Mouse (Mus musculus) lung, embryonic 14.5 days (tissue): ENCODE results near the gene Gm5134. TPM values are rescaled to one million over a fixed set of nuclear protein-coding genes. Genes with fewer than 3 reads are reported as not detected.

ENCODE experiments used
- ATAC-seq: fragments of 200-750 bp; cut with Nextera tagmentation; 2 replicates; pipeline ENCODE4 v1.8.0; 2017; ENCODE audit warnings: mild to moderate bottlenecking, moderate TSS enrichment, moderate library complexity; ENCODE audit not compliant: insufficient read depth
- DNase-seq: peaks from one replicate; pipeline ENCODE4 v3.0.0-alpha.2; 2015
- H3K27ac ChIP-seq: fragments of 300-500 bp; sonication (generic); 2 replicates; pipeline ENCODE4 v1.5.1; 2014; ENCODE audit warnings: low read depth, mild to moderate bottlenecking, moderate library complexity
- H3K27me3 ChIP-seq: fragments of 300-500 bp; sonication (generic); 2 replicates; pipeline ENCODE4 v1.6.1; 2014; ENCODE audit warnings: low read length, control low read depth; ENCODE audit not compliant: insufficient read depth
- H3K36me3 ChIP-seq: fragments of 300-500 bp; sonication (generic); 2 replicates; pipeline ENCODE4 v1.6.1; 2014; ENCODE audit warnings: control low read depth; ENCODE audit not compliant: insufficient read depth
- H3K4me1 ChIP-seq: fragments of 300-500 bp; sonication (generic); 2 replicates; pipeline ENCODE4 v1.6.1; 2014; ENCODE audit warnings: antibody characterized with exemption, control low read depth; ENCODE audit not compliant: insufficient read depth
- H3K4me2 ChIP-seq: fragments of 300-500 bp; sonication (generic); 2 replicates; pipeline ENCODE4 v1.6.1; 2014; ENCODE audit warnings: mild to moderate bottlenecking
- H3K4me3 ChIP-seq: fragments of 300-500 bp; sonication (generic); 2 replicates; pipeline ENCODE4 v1.5.1; 2014; ENCODE audit warnings: low read depth, low read length
- H3K9ac ChIP-seq: fragments of 300-500 bp; sonication (generic); 2 replicates; pipeline ENCODE4 v1.6.1; 2014
- H3K9me3 ChIP-seq: fragments of 300-500 bp; sonication (generic); 2 replicates; pipeline ENCODE4 v1.6.1; 2016; ENCODE audit warnings: low read depth, low read length, control low read depth
- CTCF ChIP-seq: IDR thresholded peaks from 2 replicates; pipeline ENCODE4 v1.5.1; 2016; ENCODE audit warnings: antibody characterized with exemption, low read depth
- WGBS: fragments of 180-500 bp; shearing (Covaris S2); extraction: QIAGEN DNeasy Blood & Tissue Kit; methylation state at CpG from one replicate; pipeline ENCODE4 v1.1.7; 2014; 5-methylcytosine and 5-hydroxymethylcytosine counted together
- polyA plus RNA-seq: library from polyadenylated mRNA; unstranded; fragments of >200 nt; fragmentation: Nextera tagmentation; extraction: Ambion mirVana; gene quantifications from 2 replicates; pipeline ENCODE4 v1.2.1, GENCODE M21; 2014

Gm5134 gene
- polyA plus RNA-seq, 1 experiment from 2014 or later, result 0.14 TPM

- Histone ChIP-seq H3K27me3 (no peaks in the 10 kb centered on the region), H3K36me3 (no peaks in the 10 kb centered on the region), H3K4me3 (no peak overlapping the region), H3K9me3 (no peaks in the 10 kb centered on the region), H3K4me2 (no peak overlapping the region), H3K4me1 (0 out of 2 replicates have a peak, but pooled peaks cover 4% of the 10 kb centered on the region), H3K27ac (no peak overlapping the region), H3K9ac (no peak overlapping the region)
- no peak for TF ChIP-seq CTCF
- ATAC-seq (no peak), DNase-seq (no peak)
- WGBS, result 70% methylated on average over 5 of the region's 5 CpGs
Observed at GRCm38 (mm10) chr10:76029276-76029675, 75.0 kb downstream of the Gm5134 start.

GRCm38 (mm10) chr10:76030496-76030895, 76.2 kb downstream of the Gm5134 start:
- Histone ChIP-seq H3K4me2 (no peak overlapping the region), H3K4me1 (0 out of 2 replicates have a peak, but pooled peaks cover 4% of the 10 kb centered on the region), H3K27me3 (no peaks in the 10 kb centered on the region), H3K9me3 (no peaks in the 10 kb centered on the region), H3K36me3 (peaks cover 8% of the 10 kb centered on the region; the same call in 1 of the 2 replicates), H3K9ac (no peak overlapping the region), H3K4me3 (no peak overlapping the region), H3K27ac (no peak overlapping the region)
- TF ChIP-seq CTCF, result no peak
- ATAC-seq, result no peak
- DNase-seq, result no peak
- 63% methylated on average over 5 of the region's 5 CpGs for WGBS

- peak overlapping the region; percentile 85 for H3K27ac ChIP-seq
- ATAC-seq (peak; percentile 55; the same call in 1 of the 2 replicates), DNase-seq (peak; percentile 70)
- 46% methylated on average over 14 of the region's 14 CpGs for WGBS
- 0 out of 2 replicates have a peak, but pooled peaks cover 4% of the 10 kb centered on the region for H3K4me1 ChIP-seq
- no peaks in the 10 kb centered on the region for H3K9me3 ChIP-seq
- TF ChIP-seq CTCF, result no peak
- peak overlapping the region; percentile 94 for H3K9ac ChIP-seq
- H3K4me2 ChIP-seq, result peak overlapping the region; percentile 71
- no peaks in the 10 kb centered on the region for H3K27me3 ChIP-seq
- H3K4me3 ChIP-seq, result peak overlapping the region; percentile 94
- peaks cover 13% of the 10 kb centered on the region; the same call in 1 of the 2 replicates for H3K36me3 ChIP-seq
Observed at GRCm38 (mm10) chr10:76031511-76032401, 77.4 kb downstream of the Gm5134 start.

- DNase-seq, result peak; percentile 98
- Histone ChIP-seq H3K36me3 (peaks cover 15% of the 10 kb centered on the region), H3K4me2 (peak within 1 kb of the TSS; percentile 71), H3K4me1 (0 out of 2 replicates have a peak, but pooled peaks cover 4% of the 10 kb centered on the region), H3K27me3 (no peaks in the 10 kb centered on the region), H3K9me3 (no peaks in the 10 kb centered on the region), H3K9ac (peak within 1 kb of the TSS; percentile 94), H3K4me3 (peak within 1 kb of the TSS; percentile 94), H3K27ac (peak within 1 kb of the TSS; percentile 85)
- ATAC-seq, result peak; percentile 97
- peak; percentile 79 for TF ChIP-seq CTCF
- WGBS, result under 1% methylated on average over 58 of the region's 58 CpGs
Observed at GRCm38 (mm10) chr10:76032402-76033118, 78.2 kb downstream of the Gm5134 start, which contains the start of gene Zfp280b. TSS of gene Zfp280b (plus strand) at chr10:76032650.

- no peaks in the 10 kb centered on the region for H3K27me3 ChIP-seq
- 10% methylated on average over 7 of the region's 7 CpGs for WGBS
- H3K9ac ChIP-seq, result peak overlapping the region; percentile 94
- H3K27ac ChIP-seq, result peak overlapping the region; percentile 85
- H3K4me1 ChIP-seq, result 0 out of 2 replicates have a peak, but pooled peaks cover 4% of the 10 kb centered on the region
- peak; percentile 3; the same call in 1 of the 2 replicates for ATAC-seq
- H3K4me3 ChIP-seq, result peak overlapping the region; percentile 94
- no peaks in the 10 kb centered on the region for H3K9me3 ChIP-seq
- no peak for TF ChIP-seq CTCF
- peak overlapping the region; percentile 71 for H3K4me2 ChIP-seq
- peak; percentile 61 for DNase-seq
- H3K36me3 ChIP-seq, result peaks cover 20% of the 10 kb centered on the region
Observed at GRCm38 (mm10) chr10:76033119-76033455, 78.8 kb downstream of the Gm5134 start.

GRCm38 (mm10) chr10:76034001-76034600, 79.8 kb downstream of the Gm5134 start:
- DNase-seq (no peak), ATAC-seq (no peak)
- Histone ChIP-seq H3K4me2 (peak overlapping the region; percentile 71), H3K9me3 (no peaks in the 10 kb centered on the region), H3K27me3 (no peaks in the 10 kb centered on the region), H3K9ac (no peak overlapping the region), H3K36me3 (peaks cover 31% of the 10 kb centered on the region), H3K4me3 (no peak overlapping the region), H3K4me1 (0 out of 2 replicates have a peak, but pooled peaks cover 4% of the 10 kb centered on the region), H3K27ac (no peak overlapping the region)
- no peak for TF ChIP-seq CTCF
- WGBS, result 94% methylated on average over 8 of the region's 8 CpGs
